Mouse (Mus musculus) stomach, postnatal 0 days (tissue): ENCODE results near the gene Mvb12a. TPM values are rescaled to one million over a fixed set of nuclear protein-coding genes. Genes with fewer than 3 reads are reported as not detected.
A peak's percentile ranks its signal among the peaks of the same experiment; 100 is the strongest.

Experiments
- ATAC-seq: fragments of 200-750 bp; cut with Nextera tagmentation; 2 replicates; pipeline ENCODE4 v1.8.0; 2017; ENCODE audit not compliant: low FRiP score, low TSS enrichment
- DNase-seq: peaks from one replicate; pipeline ENCODE4 v3.0.0-alpha.2; 2016; ENCODE audit warnings: low spot score
- H3K27ac ChIP-seq: fragments of 300-500 bp; sonication (generic); replicated peaks from 2 replicates; pipeline ENCODE4 v1.5.1; 2014; ENCODE audit warnings: mild to moderate bottlenecking, control low read depth
- H3K27me3 ChIP-seq: fragments of 300-500 bp; sonication (generic); 2 replicates; pipeline ENCODE4 v1.6.1; 2014; ENCODE audit warnings: low read length; ENCODE audit not compliant: control insufficient read depth, insufficient read depth
- H3K36me3 ChIP-seq: fragments of 300-500 bp; sonication (generic); 2 replicates; pipeline ENCODE4 v1.6.1; 2014; ENCODE audit warnings: low read length, mixed read lengths; ENCODE audit not compliant: control insufficient read depth, insufficient read depth
- H3K4me1 ChIP-seq: fragments of 300-500 bp; sonication (generic); replicated peaks from 2 replicates; pipeline ENCODE4 v1.6.1; 2014; ENCODE audit warnings: antibody characterized with exemption; ENCODE audit not compliant: control insufficient read depth, insufficient read depth
- H3K4me2 ChIP-seq: fragments of 300-500 bp; sonication (generic); replicated peaks from 2 replicates; pipeline ENCODE4 v1.6.1; 2014; ENCODE audit warnings: low read depth, mild to moderate bottlenecking, control low read depth, moderate library complexity
- H3K4me3 ChIP-seq: fragments of 300-500 bp; sonication (generic); 2 replicates; pipeline ENCODE4 v1.5.1; 2014; ENCODE audit warnings: low read depth, low read length, control low read depth
- H3K9ac ChIP-seq: fragments of 300-500 bp; sonication (generic); 2 replicates; pipeline ENCODE4 v1.6.1; 2014; ENCODE audit warnings: mild to moderate bottlenecking, low read length, control low read depth, mixed read lengths
- H3K9me3 ChIP-seq: fragments of 300-500 bp; sonication (generic); 2 replicates; pipeline ENCODE4 v1.6.1; 2016; ENCODE audit warnings: low read length; ENCODE audit not compliant: control insufficient read depth
- CTCF ChIP-seq: IDR thresholded peaks from 2 replicates; pipeline ENCODE4 v1.5.1; 2016; ENCODE audit warnings: antibody characterized with exemption, low read depth, mild to moderate bottlenecking, moderate library complexity
- EP300 ChIP-seq: optimal IDR thresholded peaks from 2 replicates; pipeline ENCODE3; 2016; ENCODE audit warnings: antibody characterized with exemption
- WGBS: fragments of 180-500 bp; shearing (Covaris S2); extraction: QIAGEN DNeasy Blood & Tissue Kit; methylation state at CpG from one replicate; pipeline ENCODE4 v1.1.7; 2014; 5-methylcytosine and 5-hydroxymethylcytosine counted together
- polyA plus RNA-seq: library from polyadenylated mRNA; unstranded; fragments of >200 nt; fragmentation: Nextera tagmentation; extraction: Ambion mirVana; gene quantifications from 2 replicates; pipeline ENCODE4 v1.2.1, GENCODE M21; 2015

Mvb12a gene
- polyA plus RNA-seq, 1 experiment from 2014 or later, result 103 TPM

DNA sequence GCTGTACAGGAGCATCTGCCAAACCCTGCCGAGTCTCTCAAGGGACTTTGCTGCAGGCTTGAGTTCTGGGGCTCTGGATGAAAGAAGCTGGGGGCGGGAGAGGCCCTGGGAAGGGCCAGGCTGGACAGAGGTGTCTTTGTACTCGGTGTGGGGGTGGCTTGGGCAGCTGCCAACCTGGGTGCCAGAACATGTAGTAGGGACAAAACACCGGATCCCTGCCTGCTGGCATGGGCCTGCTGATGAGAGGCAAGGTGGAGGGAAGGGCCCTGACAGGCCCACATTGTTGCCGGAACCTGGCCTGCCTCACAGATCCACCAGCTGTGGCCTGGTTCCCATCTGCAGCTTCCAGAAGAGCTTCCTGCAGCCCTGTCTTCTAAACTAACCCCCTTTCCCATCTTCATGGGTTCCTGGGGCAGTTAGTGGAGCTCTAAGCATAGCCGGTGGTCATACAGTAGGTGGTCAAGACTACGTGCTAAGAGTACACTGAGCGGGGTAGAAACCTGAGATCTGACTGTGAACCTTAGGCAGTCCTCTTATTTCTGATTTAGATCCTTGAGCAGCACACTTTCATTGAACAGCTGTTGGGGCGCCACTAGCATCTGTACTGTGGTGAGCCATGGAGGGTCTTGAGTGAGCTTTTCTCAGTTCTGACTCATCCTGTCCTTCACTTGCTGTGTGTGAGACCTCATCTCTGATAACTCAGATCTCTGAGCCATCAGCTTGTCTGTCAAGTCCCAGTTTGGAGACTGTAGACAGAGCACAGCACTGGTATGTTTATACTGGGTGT is 30.3 kb downstream of the Mvb12a start:
- TF ChIP-seq CTCF, result no peak
- no peak for TF ChIP-seq EP300
- Histone ChIP-seq H3K36me3 (no peaks in the 10 kb centered on the region), H3K27ac (peak overlapping the region; percentile 70), H3K27me3 (no peaks in the 10 kb centered on the region), H3K9me3 (no peaks in the 10 kb centered on the region), H3K4me2 (peak overlapping the region; percentile 17; the same call in 1 of the 2 replicates), H3K9ac (no peak overlapping the region), H3K4me3 (no peak overlapping the region), H3K4me1 (peaks cover 4% of the 10 kb centered on the region; the same call in 1 of the 2 replicates)
- no peak for ATAC-seq
- DNase-seq, result peak; percentile 93
- 63% methylated on average over 9 of the region's 9 CpGs for WGBS

GRCm38 (mm10) chr8:71574426-71574825 is 31.7 kb downstream of the Mvb12a start:
- H3K4me3 ChIP-seq, result no peak overlapping the region
- H3K27me3 ChIP-seq, result no peaks in the 10 kb centered on the region
- H3K9me3 ChIP-seq, result no peaks in the 10 kb centered on the region
- H3K9ac ChIP-seq, result no peak overlapping the region
- H3K4me2 ChIP-seq, result no peak overlapping the region
- WGBS, result 64% methylated on average over 7 of the region's 7 CpGs
- H3K27ac ChIP-seq, result no peak overlapping the region
- DNase-seq, result no peak
- no peaks in the 10 kb centered on the region for H3K36me3 ChIP-seq
- no peak for ATAC-seq
- TF ChIP-seq EP300 (no peak), CTCF (no peak)
- no peaks in the 10 kb centered on the region; the same call in 1 of the 2 replicates for H3K4me1 ChIP-seq

DNA sequence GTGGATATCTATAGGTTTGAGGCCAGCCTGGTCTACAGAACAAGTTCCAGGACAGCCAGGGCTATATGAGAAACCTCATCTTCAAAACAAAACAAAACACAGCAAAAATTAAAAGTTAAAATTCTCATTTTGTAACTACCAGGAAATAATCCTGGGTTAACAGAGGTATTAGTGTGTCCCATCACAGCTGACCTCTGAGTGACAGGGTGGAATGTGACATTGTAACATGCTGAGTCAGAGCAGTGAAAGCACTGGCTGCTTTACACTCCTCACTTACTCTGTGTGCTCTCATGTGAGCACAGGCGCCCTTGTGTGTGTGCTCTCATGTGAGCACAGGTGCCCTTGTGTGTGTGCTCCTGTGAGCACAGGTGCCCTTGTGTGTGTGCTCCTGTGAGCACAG is 32.3 kb downstream of the Mvb12a start:
- Histone ChIP-seq H3K4me1 (no peaks in the 10 kb centered on the region; the same call in 1 of the 2 replicates), H3K4me2 (no peak overlapping the region), H3K4me3 (no peak overlapping the region), H3K36me3 (no peaks in the 10 kb centered on the region), H3K9me3 (no peaks in the 10 kb centered on the region), H3K27me3 (no peaks in the 10 kb centered on the region), H3K9ac (no peak overlapping the region), H3K27ac (no peak overlapping the region)
- 37% methylated on average over 1 of the region's 1 CpGs for WGBS
- no peak for TF ChIP-seq EP300
- no peak for TF ChIP-seq CTCF
- ATAC-seq (no peak), DNase-seq (no peak)

DNA sequence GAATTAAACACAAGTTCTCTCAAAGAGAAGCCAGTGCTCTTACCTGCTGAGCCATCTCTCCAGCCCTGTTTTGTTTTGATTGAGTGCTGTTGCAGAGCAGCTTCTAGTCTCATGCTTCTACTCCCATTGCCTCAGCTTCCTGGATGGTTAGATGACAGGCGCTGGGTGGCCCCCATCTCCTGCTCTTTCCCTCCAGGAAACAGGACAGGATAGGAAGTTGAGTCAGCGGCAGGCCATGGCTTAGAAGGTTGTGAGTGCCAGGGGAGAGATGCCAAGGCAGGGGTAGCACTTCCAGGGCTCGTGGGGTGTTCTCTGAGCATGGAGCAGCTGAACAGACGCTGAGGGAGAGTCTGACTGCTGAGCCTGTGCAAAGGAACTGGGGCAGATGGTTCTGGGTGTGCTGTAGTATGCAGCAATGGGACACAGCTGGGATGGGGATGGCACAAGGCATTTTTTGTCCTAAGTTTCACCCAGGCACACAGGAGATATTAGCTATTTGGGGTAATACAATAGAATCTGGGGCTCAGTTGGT is 35.2 kb downstream of the Mvb12a start:
- DNase-seq (no peak), ATAC-seq (no peak)
- Histone ChIP-seq H3K27me3 (no peaks in the 10 kb centered on the region), H3K4me2 (no peak overlapping the region), H3K27ac (no peak overlapping the region), H3K4me1 (no peaks in the 10 kb centered on the region; the same call in none of the 2 replicates), H3K9ac (no peak overlapping the region), H3K4me3 (no peak overlapping the region), H3K9me3 (no peaks in the 10 kb centered on the region), H3K36me3 (no peaks in the 10 kb centered on the region)
- WGBS, result 70% methylated on average over 4 of the region's 4 CpGs
- TF ChIP-seq EP300 (no peak), CTCF (no peak)

DNA sequence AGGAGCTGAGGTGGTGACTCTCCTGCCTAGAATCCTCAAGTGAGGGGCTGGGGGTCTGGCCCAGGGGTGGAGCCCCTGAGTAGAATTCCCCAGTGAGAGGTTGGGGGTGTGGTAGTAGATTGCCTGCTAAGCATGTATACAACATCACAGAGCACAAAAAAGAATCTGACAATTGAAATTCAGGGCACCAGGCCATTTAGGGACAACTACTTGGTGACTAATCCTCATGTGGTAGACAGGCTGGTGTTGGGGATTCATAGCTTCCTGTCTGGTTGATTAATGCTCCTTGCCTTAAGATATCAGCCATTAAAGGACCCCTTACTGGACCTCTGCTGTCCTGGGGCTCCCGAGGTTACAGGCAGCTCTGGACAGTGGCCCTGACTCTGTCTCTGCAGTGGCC is 36.3 kb downstream of the Mvb12a start:
- DNase-seq (no peak), ATAC-seq (no peak)
- Histone ChIP-seq H3K27me3 (no peaks in the 10 kb centered on the region), H3K4me2 (no peak overlapping the region), H3K36me3 (no peaks in the 10 kb centered on the region), H3K4me1 (no peaks in the 10 kb centered on the region; the same call in 1 of the 2 replicates), H3K4me3 (no peak overlapping the region), H3K9ac (no peak overlapping the region), H3K27ac (no peak overlapping the region), H3K9me3 (no peaks in the 10 kb centered on the region)
- TF ChIP-seq CTCF (no peak), EP300 (no peak)
- 59% methylated on average over 1 of the region's 1 CpGs for whole genome bisulfite sequencing

GRCm38 (mm10) chr8:71579476-71579875 is 36.8 kb downstream of the Mvb12a start:
- DNase-seq (no peak), ATAC-seq (no peak)
- Histone ChIP-seq H3K27me3 (no peaks in the 10 kb centered on the region), H3K4me1 (no peaks in the 10 kb centered on the region; the same call in 1 of the 2 replicates), H3K9ac (no peak overlapping the region), H3K9me3 (no peaks in the 10 kb centered on the region), H3K27ac (no peak overlapping the region), H3K36me3 (no peaks in the 10 kb centered on the region), H3K4me3 (no peak overlapping the region), H3K4me2 (no peak overlapping the region)
- TF ChIP-seq EP300, result no peak
- no peak for TF ChIP-seq CTCF
- 83% methylated on average over 14 of the region's 14 CpGs for WGBS
